Mouse (Mus musculus): Measurements from ENCODE around the gene Emc3.

GRCm38 (mm10) chr6:113508272-113508946 is 23.0 kb downstream of the Emc3 start:
- no peak for TF ChIP-seq POLR2A (IDR thresholded peaks at IDR 0.05; ENCODE audit: borderline replicate concordance, insufficient read depth, low read length)
- TF ChIP-seq CTCF (IDR thresholded peaks at IDR 0.05; ENCODE audit: borderline replicate concordance, insufficient read depth, low read depth, low read length), result no peak
